ENCODE assay signal across 23 mouse cellular contexts in genomic region chrX:12323268-12323667, GRCm38 (mm10).
DNase-seq lines count a peak whose midpoint lies in the region; ATAC-seq and TF ChIP-seq lines count a peak whose summit lies in the region.
"Had no signal": no experiment of that assay in that cellular context is flagged by ENCODE, and none has a peak within 500 bp of the region (broad histone marks: within the 10 kb centered on the region; RNA-seq: fewer than 3 reads in every experiment).

No protein-coding gene starts in this region.

- H3K27ac ChIP-seq in kidney, adult 2 months (ENCODE audit: insufficient read depth, low read depth, low read length), result no peak overlapping the region
- H3K27ac ChIP-seq in liver, embryonic 16.5 days (ENCODE audit: low read length), result 0 out of 2 replicates have a peak overlapping the region, but pooled peaks have one; percentile 37
- H3K27ac ChIP-seq in liver, embryonic 12.5 days, result no peak overlapping the region
- H3K27ac ChIP-seq in intestine, postnatal 0 days (ENCODE audit: low read depth, low read length), result no peak overlapping the region
- peak overlapping the region; percentile 34; the same call in 1 of the 2 replicates for H3K27ac ChIP-seq in stomach, embryonic 16.5 days (ENCODE audit: low read length)
- no peak overlapping the region for H3K27ac ChIP-seq in midbrain, embryonic 10.5 days (replicated peaks)
- H3K27ac ChIP-seq: forebrain, embryonic 10.5 days; forebrain, embryonic 13.5 days; heart, adult 2 months; heart, embryonic 10.5 days; heart, embryonic 13.5 days; hindbrain, embryonic 12.5 days had no signal

- no peaks in the 10 kb centered on the region for H3K27me3 ChIP-seq in kidney, adult 2 months (replicated peaks; ENCODE audit: control insufficient read depth, insufficient read depth, low read length)
- H3K27me3 ChIP-seq in liver, embryonic 16.5 days (ENCODE audit: control insufficient read depth, insufficient read depth, low read depth, low read length), result no peaks in the 10 kb centered on the region
- H3K27me3 ChIP-seq in liver, embryonic 12.5 days (replicated peaks), result peaks cover 5% of the 10 kb centered on the region; the same call in 1 of the 2 replicates
- H3K27me3 ChIP-seq in intestine, postnatal 0 days (replicated peaks; ENCODE audit: control insufficient read depth, insufficient read depth, low read length), result no peaks in the 10 kb centered on the region
- H3K27me3 ChIP-seq in stomach, embryonic 16.5 days (ENCODE audit: control insufficient read depth, insufficient read depth, low read length), result no peaks in the 10 kb centered on the region
- H3K27me3 ChIP-seq in midbrain, embryonic 10.5 days (ENCODE audit: low read depth, poor library complexity, severe bottlenecking), result peaks cover 36% of the 10 kb centered on the region
- H3K27me3 ChIP-seq: forebrain, embryonic 13.5 days had no signal

- no peak overlapping the region for H3K9ac ChIP-seq in liver, embryonic 16.5 days (ENCODE audit: low read depth, low read length)
- H3K9ac ChIP-seq in liver, embryonic 12.5 days, result no peak overlapping the region
- no peak overlapping the region for H3K9ac ChIP-seq in intestine, postnatal 0 days (ENCODE audit: low read depth, low read length)
- H3K9ac ChIP-seq in stomach, embryonic 16.5 days (ENCODE audit: low read length), result no peak overlapping the region
- H3K9ac ChIP-seq: forebrain, embryonic 13.5 days; heart, embryonic 13.5 days; hindbrain, embryonic 12.5 days had no signal

- no peaks in the 10 kb centered on the region for H3K36me3 ChIP-seq in kidney, adult 2 months (ENCODE audit: control insufficient read depth, insufficient read depth, low read length)
- H3K36me3 ChIP-seq in liver, embryonic 16.5 days (ENCODE audit: control insufficient read depth, insufficient read depth), result no peaks in the 10 kb centered on the region
- no peaks in the 10 kb centered on the region for H3K36me3 ChIP-seq in liver, embryonic 12.5 days
- no peaks in the 10 kb centered on the region for H3K36me3 ChIP-seq in intestine, postnatal 0 days (ENCODE audit: control insufficient read depth, insufficient read depth)
- H3K36me3 ChIP-seq in stomach, embryonic 16.5 days (ENCODE audit: control insufficient read depth, insufficient read depth, low read length), result no peaks in the 10 kb centered on the region
- no peaks in the 10 kb centered on the region for H3K36me3 ChIP-seq in midbrain, embryonic 10.5 days
- H3K36me3 ChIP-seq: forebrain, embryonic 10.5 days; heart, embryonic 10.5 days; heart, embryonic 13.5 days; hindbrain, embryonic 12.5 days had no signal

- H3K9me3 ChIP-seq in liver, embryonic 16.5 days (replicated peaks; ENCODE audit: control insufficient read depth, low read length), result no peaks in the 10 kb centered on the region
- no peaks in the 10 kb centered on the region for H3K9me3 ChIP-seq in liver, embryonic 12.5 days (replicated peaks)
- H3K9me3 ChIP-seq in intestine, postnatal 0 days (ENCODE audit: control insufficient read depth), result no peaks in the 10 kb centered on the region
- H3K9me3 ChIP-seq in stomach, embryonic 16.5 days (replicated peaks; ENCODE audit: control insufficient read depth, low read length), result no peaks in the 10 kb centered on the region
- no peaks in the 10 kb centered on the region for H3K9me3 ChIP-seq in midbrain, embryonic 10.5 days (replicated peaks)
- H3K9me3 ChIP-seq: forebrain, embryonic 10.5 days; forebrain, embryonic 13.5 days; heart, embryonic 10.5 days; heart, embryonic 13.5 days; hindbrain, embryonic 12.5 days had no signal

- WGBS in kidney, adult 2 months, result 62% methylated on average over 3 of the region's 3 CpGs
- WGBS in liver, embryonic 16.5 days (ENCODE audit: insufficient replicate concordance), result 60% methylated on average over 3 of the region's 3 CpGs
- 67% methylated on average over 3 of the region's 3 CpGs for WGBS in liver, embryonic 12.5 days (ENCODE audit: insufficient replicate concordance)
- WGBS in intestine, postnatal 0 days, result 65% methylated on average over 3 of the region's 3 CpGs
- 65% methylated on average over 3 of the region's 3 CpGs for WGBS in stomach, embryonic 16.5 days
- 92% methylated on average over 3 of the region's 3 CpGs for WGBS in midbrain, embryonic 10.5 days

- H3K4me2 ChIP-seq in liver, embryonic 16.5 days (ENCODE audit: low read depth, low read length), result no peak overlapping the region
- no peak overlapping the region for H3K4me2 ChIP-seq in liver, embryonic 12.5 days
- no peak overlapping the region for H3K4me2 ChIP-seq in intestine, postnatal 0 days (replicated peaks; ENCODE audit: low read depth)
- no peak overlapping the region for H3K4me2 ChIP-seq in stomach, embryonic 16.5 days (ENCODE audit: low read depth, low read length)
- H3K4me2 ChIP-seq: forebrain, embryonic 13.5 days; heart, embryonic 13.5 days; hindbrain, embryonic 12.5 days had no signal

- peak; percentile 17 for DNase-seq in kidney, adult 2 months
- DNase-seq in kidney, adult 9 months, result no peak
- no peak for DNase-seq in heart, postnatal 10 days
- DNase-seq in midbrain, embryonic 10.5 days (ENCODE audit: low spot score), result no peak
- DNase-seq: adrenal gland, adult 8-10 months; adrenal gland, postnatal 25 days; cerebellum, adult 11-12 months; cerebellum, adult 8-10 months; cerebellum, postnatal 14 days; gastrocnemius, postnatal 10 days; gastrocnemius, postnatal 36 days had no signal

- peak; percentile 73 for ATAC-seq in liver, embryonic 16.5 days (ENCODE audit: low read depth)
- no peak for ATAC-seq in liver, embryonic 12.5 days
- ATAC-seq in intestine, postnatal 0 days, result peak; percentile 62
- peak; percentile 71; the same call in 1 of the 2 replicates for ATAC-seq in stomach, embryonic 16.5 days (ENCODE audit: insufficient read depth, low FRiP score)
- ATAC-seq: activated CD4-positive, CD25-positive, alpha-beta regulatory T cell, adult 4 months; forebrain, embryonic 13.5 days; forebrain, embryonic 16.5 days had no signal

- H3K4me3 ChIP-seq in kidney, adult 2 months (ENCODE audit: insufficient read depth, low read depth, low read length), result no peak overlapping the region
- H3K4me3 ChIP-seq in liver, embryonic 16.5 days (ENCODE audit: low read depth, low read length), result no peak overlapping the region
- no peak overlapping the region for H3K4me3 ChIP-seq in liver, embryonic 12.5 days
- H3K4me3 ChIP-seq in intestine, postnatal 0 days (ENCODE audit: low read depth, low read length), result no peak overlapping the region
- no peak overlapping the region for H3K4me3 ChIP-seq in stomach, embryonic 16.5 days (replicated peaks; ENCODE audit: low read length)
- no peak overlapping the region for H3K4me3 ChIP-seq in midbrain, embryonic 10.5 days
- H3K4me3 ChIP-seq: forebrain, embryonic 10.5 days; forebrain, embryonic 13.5 days; heart, adult 2 months; heart, embryonic 10.5 days; heart, embryonic 13.5 days; hindbrain, embryonic 12.5 days had no signal

- no peak for TF ChIP-seq POLR2A in kidney, adult 2 months (IDR thresholded peaks at IDR 0.05; ENCODE audit: low read depth, low read length)

- TF ChIP-seq CTCF in kidney, adult 2 months (conservative IDR thresholded peaks at IDR 0.05; ENCODE audit: insufficient read depth, insufficient read length, low read depth, low read length), result no peak
- no peak for TF ChIP-seq CTCF in intestine, postnatal 0 days (IDR thresholded peaks at IDR 0.05; ENCODE audit: low read depth)

- H3K4me1 ChIP-seq in kidney, adult 2 months (ENCODE audit: control insufficient read depth, insufficient read depth, low read length), result 0 out of 2 replicates have a peak, but pooled peaks cover 5% of the 10 kb centered on the region
- H3K4me1 ChIP-seq in liver, embryonic 16.5 days (ENCODE audit: control insufficient read depth, low read depth, low read length), result peaks cover 5% of the 10 kb centered on the region; the same call in 1 of the 2 replicates
- peaks cover 9% of the 10 kb centered on the region for H3K4me1 ChIP-seq in liver, embryonic 12.5 days
- no peaks in the 10 kb centered on the region for H3K4me1 ChIP-seq in intestine, postnatal 0 days (replicated peaks; ENCODE audit: control insufficient read depth, insufficient read depth, low read length)
- no peaks in the 10 kb centered on the region for H3K4me1 ChIP-seq in stomach, embryonic 16.5 days (ENCODE audit: control insufficient read depth, insufficient read depth, low read length)
- no peaks in the 10 kb centered on the region for H3K4me1 ChIP-seq in midbrain, embryonic 10.5 days
- H3K4me1 ChIP-seq: forebrain, embryonic 10.5 days; forebrain, embryonic 13.5 days; heart, embryonic 10.5 days; heart, embryonic 13.5 days; hindbrain, embryonic 12.5 days had no signal

- intact Hi-C loops in heart, postnatal 10 days (cut with DNase I), result no loop called here

Comparison
In these comparisons a context has a peak if more than half of its experiments do, and no peak if none do; other contexts are left out.
1. H3K27ac ChIP-seq: peak in liver, embryonic 16.5 days (single experiment) and stomach, embryonic 16.5 days (single experiment); none in kidney, adult 2 months (single experiment), liver, embryonic 12.5 days (single experiment), intestine, postnatal 0 days (single experiment) and midbrain, embryonic 10.5 days (single experiment).